Mouse (Mus musculus): Measurements from ENCODE around the gene Mrvi1. TPM values are rescaled to one million over a fixed set of nuclear protein-coding genes. Genes with fewer than 3 reads are reported as not detected.
A peak's percentile ranks its signal among the peaks of the same experiment; 100 is the strongest.

The Mrvi1 gene
- 109 and 197 TPM in 2 replicates for polyA plus RNA-seq (2012; rRNA removed)

DNA sequence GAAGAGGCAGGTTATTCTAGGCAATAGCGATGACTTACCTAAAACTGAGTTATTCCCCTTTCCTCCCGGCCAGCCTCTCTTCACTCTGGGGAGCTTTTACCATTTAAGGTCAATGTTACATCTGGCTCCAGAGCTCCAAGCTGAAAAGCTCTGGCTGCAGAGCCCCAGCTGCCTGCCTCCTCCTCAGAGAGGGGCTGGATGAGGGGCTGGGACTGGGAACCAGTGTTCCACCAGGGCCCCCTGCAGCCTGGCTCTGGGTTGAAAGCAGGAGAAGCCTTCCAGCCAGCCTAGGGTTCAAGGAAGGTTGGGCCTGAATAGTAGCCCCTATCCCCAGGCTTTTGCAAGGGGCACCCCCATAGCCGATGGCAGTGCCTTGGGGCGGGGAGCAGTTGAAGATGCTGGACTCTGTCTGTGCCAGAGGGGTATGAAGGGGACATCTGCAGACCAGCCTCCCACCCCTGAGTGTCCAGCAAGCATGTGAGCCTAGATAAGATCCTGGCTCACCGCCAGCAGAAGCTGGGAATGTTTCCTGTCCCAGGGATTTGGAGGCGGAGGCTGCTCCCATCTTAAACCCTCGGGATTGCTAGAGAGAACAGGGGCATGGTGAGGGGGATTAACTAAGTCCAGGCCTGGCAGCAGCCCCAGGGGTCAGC lies at the start of gene Mrvi1:
Gene Mrvi1, minus strand, starts transcription at position 409 of the 653 bp plus-strand sequence.
- peak; percentile 41 for DNase-seq (ENCODE audit: low spot score)

DNA sequence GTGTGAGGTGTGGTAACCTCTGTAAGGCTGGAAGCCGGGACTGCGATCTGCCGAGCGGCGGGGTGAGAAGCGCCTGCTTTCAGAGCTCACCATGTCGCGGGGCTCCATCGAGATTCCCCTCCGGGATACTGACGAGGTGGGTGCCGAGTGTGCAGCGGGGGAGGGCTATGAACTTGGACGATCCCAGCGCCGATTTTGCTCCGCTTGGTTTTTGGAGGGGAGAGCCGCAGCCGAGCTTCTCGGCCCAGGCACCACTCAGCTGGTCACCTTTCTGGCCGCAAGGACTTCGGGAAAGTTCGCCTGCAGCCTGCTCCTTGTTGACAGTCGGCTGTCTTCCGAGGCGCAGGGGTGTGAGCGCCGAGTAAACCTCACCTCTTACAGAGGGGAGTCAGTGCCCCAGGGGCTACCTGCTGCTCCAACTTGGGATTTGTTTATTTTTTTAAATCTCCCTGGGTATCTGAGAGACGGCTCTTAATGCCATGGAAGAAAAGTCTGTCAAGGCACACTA lies 46.8 kb upstream of the Mrvi1 start:
- no peak for DNase-seq (ENCODE audit: low spot score)

GRCm38 (mm10) chr7:111028281-111029045 lies 46.2 kb upstream of the Mrvi1 start, which contains the start of gene Ctr9:
TSS of gene Ctr9 (plus strand) at chr7:111028951.
- DNase-seq (ENCODE audit: low spot score) = peak; percentile 93

- DNase-seq (ENCODE audit: low spot score) = no peak
Measured at GRCm38 (mm10) chr7:111024912-111025311, 42.7 kb upstream of the Mrvi1 start.

DNA sequence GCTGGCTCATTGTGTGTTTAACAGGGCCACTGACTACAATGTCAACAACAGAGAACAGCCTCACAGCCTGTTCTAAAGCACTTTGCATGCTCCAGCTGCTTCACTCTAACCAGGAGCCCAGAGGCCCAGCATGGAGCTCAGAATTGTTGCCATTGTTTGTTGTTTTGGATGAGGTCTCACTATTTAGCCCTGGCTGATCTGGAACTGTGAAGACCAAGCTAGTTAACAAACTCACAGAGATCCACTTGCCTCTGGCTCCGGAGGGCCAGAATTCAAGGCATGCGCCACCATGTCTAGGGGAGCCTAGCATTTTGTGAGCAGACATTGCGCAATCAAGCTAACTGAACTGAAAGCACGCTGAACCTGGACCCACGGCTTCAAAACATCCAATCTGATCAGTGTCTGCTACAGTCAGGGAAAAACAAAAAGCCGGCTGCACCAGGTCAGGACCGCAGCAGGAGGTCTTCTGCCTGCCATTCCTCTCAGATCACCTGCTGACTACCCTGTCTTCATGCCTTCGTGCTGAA lies 41.9 kb upstream of the Mrvi1 start:
- DNase-seq (ENCODE audit: low spot score) = no peak

DNA sequence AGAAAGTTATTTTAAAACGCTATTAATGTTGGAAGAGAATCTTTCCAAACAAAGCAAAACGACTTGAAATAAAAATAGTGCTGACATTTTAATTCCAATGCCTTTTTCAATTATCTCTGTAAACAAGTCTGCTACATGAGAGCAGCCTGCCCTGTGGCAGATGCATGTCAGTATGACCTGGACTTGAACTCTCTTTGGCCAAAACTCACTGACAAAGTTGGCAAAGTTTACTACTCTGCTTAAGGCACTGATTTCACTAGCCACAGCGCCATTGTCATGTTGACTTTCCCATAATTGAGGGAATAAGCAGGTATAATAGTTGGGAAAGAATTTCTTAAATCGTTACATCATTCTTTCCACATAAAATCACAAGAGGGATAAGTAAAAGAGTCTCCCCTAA lies 38.6 kb upstream of the Mrvi1 start:
- DNase-seq (ENCODE audit: low spot score) = no peak

DNA sequence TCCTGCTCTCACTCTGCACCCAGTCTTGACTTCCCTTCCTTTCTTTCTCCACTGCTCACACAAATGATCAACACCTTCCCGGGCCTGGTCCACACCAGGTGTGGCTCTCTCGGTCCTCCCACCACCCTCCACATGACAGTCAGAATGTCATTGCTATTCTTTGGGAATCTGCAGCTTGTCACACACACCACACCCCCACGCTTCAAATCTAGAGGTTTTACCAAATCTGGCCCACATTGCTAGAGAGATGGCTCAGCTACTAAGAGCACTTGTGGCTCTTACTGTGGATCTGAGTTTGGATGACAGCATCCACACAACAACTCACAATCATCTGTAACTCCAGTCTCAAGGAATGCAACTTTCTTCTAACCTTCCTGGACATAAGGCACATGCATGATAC lies 34.7 kb upstream of the Mrvi1 start:
- DNase-seq (ENCODE audit: low spot score) = no peak

- DNase-seq (ENCODE audit: low spot score) = no peak
Measured at GRCm38 (mm10) chr7:111015731-111016130, 33.5 kb upstream of the Mrvi1 start.

GRCm38 (mm10) chr7:111014893-111015292 lies 32.6 kb upstream of the Mrvi1 start:
- peak; percentile 67 for DNase-seq (ENCODE audit: low spot score)

DNA sequence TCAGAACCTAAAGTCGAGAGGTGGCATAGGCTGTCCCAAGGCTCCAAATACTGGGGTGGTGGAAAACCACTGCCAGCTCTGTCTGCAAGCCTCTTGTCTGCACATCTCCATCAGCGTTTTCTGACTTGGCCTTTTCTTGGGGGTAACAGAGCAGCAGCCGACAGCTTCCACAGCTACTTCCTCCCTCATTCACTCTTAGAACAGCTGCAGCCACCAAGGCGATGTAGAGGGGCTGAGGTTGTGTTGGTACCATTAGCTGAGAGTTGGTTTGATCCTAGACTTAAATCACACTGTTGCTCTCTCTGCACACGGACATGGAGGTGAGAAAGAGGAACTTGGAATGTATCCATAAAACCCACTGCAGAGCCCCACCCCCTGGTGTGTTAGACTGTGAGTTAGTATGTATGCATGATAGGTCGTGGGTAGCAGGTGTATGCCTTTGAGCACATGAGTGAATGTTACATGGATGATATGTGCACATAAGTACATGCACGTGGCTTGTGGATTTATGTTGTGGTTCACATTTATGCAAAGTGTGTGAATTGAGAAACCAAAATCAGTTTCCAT lies 31.9 kb upstream of the Mrvi1 start:
- no peak for DNase-seq (ENCODE audit: low spot score)

- no peak for DNase-seq (ENCODE audit: low spot score)
Measured at GRCm38 (mm10) chr7:111004136-111004840, 22.0 kb upstream of the Mrvi1 start.

DNA sequence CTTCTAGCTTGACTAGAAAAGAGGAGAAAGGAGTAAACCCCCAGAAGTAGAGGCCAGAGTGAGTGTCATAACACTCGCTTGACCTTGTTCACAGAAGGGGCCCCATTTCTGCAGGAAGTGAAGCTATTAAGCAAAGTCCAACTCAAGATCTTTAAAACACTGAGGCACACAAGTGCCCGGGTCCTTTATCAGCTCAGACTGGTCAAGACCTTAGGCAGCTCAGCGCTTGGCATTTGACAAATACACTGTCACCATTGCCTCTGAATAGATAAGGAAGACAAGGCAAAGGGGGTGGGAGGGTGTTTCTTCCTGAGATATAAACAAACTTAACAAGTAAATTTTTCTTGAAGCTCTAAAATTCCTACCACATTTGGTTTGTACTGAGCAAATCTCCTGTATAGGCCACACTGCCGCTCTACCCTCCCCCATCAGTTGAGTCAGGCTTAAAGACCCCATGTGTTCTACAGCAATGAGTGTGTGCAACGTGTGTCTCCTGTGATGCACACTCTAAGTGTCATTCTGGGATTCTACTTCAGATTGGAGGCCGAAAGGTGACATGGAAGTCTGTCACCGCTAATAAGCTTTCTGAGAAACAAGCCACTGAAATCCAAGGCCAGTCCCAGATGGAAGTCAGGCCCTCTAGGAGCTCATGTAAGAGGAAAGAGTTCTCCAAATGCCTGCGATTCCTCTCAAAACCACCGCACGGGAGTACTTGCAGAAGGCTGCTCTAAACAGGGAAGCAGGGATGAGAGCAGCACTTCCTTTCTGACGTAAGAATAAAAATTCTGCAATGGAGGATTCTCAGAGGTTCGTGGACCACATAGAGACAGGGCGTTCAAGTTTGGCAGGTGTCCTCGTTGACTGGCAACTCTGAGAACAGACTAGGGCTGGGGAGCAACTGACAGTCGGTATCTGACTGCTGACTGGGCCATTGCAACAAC lies 16.9 kb upstream of the Mrvi1 start:
- DNase-seq (ENCODE audit: low spot score) = no peak

DNA sequence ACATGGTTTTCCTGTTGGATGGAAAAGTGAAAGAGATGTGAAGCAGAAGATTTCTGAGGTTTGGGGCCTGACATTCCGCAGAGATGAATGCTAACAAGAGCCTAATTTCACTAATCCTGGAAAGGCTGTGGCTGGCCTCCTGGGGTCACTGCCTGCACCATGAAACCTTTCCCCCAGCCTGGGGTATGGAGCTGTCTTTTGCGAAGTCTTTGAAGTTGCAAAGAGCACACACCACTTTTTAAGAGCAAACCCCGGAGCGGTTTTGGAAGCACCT lies 8.9 kb upstream of the Mrvi1 start:
- no peak for DNase-seq (ENCODE audit: low spot score)

GRCm38 (mm10) chr7:110990356-110991220 lies 8.3 kb upstream of the Mrvi1 start:
- no peak for DNase-seq (ENCODE audit: low spot score)

DNA sequence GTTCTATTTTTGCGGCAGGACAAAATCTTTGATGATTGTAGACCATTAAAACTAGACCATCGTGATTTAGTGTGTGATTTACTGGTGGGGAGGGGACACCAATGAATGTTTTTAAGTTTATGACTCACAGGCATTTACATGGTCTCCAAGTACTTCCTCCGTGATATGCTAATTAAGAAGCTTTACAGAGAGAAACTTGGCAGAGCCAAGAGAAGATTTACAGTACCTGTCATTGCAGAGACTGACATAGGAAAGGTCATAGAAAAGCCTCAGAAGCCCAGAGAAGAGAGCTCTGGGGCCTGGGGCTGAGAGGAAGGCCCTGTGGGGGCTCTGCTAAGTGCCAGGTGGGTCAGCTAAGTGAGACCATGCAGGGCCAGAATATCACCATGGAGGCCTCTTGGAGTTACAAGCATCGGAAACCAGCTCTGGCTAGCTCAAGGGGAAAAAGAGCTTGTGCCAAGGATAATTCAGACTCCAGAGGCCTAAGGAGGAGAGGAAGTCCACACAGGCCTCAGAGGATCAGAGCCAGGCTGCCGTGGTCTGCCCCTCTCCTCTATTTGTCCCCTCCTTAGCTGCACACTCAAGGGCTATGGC lies 7.1 kb upstream of the Mrvi1 start:
- DNase-seq (ENCODE audit: low spot score) = no peak

DNA sequence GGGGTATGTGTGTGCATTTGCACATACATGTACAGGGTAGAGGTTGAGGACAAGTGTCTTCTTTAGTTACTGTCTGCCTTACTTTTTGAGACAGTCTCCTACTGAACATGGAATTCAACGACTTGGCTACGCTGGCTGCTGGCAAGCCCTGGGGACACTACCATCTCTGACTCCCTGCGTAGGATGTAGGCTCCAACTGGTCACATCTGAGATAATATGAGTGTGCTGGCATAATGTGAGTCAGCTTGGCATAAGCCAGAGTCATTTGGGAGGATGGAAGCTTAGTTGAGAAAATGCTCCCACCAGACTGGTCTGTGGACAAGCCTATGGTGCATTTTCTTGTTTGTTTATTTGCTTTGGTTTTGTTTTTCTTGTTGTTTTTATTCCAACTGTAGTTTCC lies 5.8 kb upstream of the Mrvi1 start:
- DNase-seq (ENCODE audit: low spot score) = no peak

GRCm38 (mm10) chr7:110985581-110986265 lies 3.5 kb upstream of the Mrvi1 start:
- DNase-seq (ENCODE audit: low spot score) = peak; percentile 10

DNA sequence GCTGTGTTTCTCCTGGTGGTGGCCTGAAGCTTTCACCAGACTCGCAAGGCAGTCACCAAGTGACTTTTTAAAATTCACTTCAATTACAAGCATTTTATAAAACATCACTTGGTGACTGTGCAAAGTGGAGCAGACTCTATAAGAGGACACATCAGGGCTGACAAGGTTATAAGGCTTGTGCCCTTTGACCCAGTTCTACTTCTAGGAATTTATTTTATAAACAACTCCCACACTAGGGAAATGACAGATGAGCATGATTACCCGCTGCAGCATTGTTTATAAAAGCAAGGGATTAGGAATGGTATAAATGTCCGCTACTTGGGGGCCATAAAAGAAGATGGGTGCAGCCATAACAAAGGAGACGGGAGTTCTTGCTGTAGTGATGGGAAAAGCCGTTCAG lies 1.4 kb upstream of the Mrvi1 start:
- no peak for DNase-seq (ENCODE audit: low spot score)

- no peak for DNase-seq (ENCODE audit: low spot score)
Measured at GRCm38 (mm10) chr7:110982764-110983163, 503 bp upstream of the Mrvi1 start.

All from urinary bladder, adult 2 months (tissue).